Mouse (Mus musculus) lung, postnatal 0 days (tissue): ENCODE data around the gene Vps26a.

Experiments used
- CTCF ChIP-seq: IDR thresholded peaks from 2 replicates; pipeline ENCODE4 v1.5.1; 2016; ENCODE audit warnings: antibody characterized with exemption, mild to moderate bottlenecking
- EP300 ChIP-seq: IDR thresholded peaks from 2 replicates; pipeline ENCODE4 v1.6.1; 2016; ENCODE audit warnings: antibody characterized with exemption, mild to moderate bottlenecking, control low read depth

DNA sequence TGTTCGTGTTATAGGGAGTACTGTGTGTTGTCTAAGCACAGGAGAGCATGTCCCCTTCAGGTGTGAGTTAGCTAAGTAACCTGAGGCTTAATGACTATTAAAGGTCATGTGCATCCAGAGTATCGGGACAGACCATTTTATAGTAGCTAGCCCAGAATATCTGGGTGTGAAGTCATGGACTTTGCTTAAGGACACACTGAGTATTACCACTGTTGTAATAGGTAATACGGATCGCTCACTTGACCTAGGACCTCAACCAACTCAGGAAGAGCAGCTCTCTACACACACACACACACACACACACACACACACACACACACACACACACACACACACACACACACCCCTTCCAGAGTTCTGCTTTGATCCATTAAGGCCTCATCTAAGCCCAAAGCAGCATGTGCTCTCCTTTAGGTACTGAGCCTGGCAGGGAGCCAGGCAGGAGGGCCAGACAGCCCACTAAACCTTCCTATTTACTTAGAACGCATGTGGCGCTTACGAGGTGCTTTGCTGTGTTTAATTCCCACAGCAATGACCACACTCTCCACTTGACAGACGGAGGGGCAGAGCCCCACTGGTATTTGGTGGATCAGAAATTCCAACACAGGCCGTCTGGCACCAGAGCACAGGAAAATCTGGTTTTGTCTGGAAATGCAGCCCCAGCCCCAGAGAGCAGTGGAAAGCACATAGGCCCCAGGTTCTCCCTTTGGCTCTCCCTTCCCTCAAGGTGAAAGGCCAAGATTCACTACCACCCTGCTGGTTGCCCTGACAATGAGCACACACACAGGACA is 61.3 kb downstream of the Vps26a start:
- TF ChIP-seq CTCF (no peak), EP300 (no peak)
